Mouse (Mus musculus): ENCODE results near the gene Epha1. TPM values are rescaled to one million over a fixed set of nuclear protein-coding genes. Genes with fewer than 3 reads are reported as not detected.

The Epha1 gene
- polyA plus RNA-seq, 1 experiment from 2014 or later = 1.9 TPM

- Histone ChIP-seq H3K36me3 (ENCODE audit: control insufficient read depth, insufficient read depth) (no peaks in the 10 kb centered on the region), H3K27me3 (ENCODE audit: control insufficient read depth, insufficient read depth, low read length) (no peaks in the 10 kb centered on the region), H3K4me1 (ENCODE audit: control insufficient read depth, insufficient read depth, low read length) (peaks cover 29% of the 10 kb centered on the region), H3K4me3 (ENCODE audit: low read length) (no peak overlapping the region), H3K27ac (ENCODE audit: low read length) (peak overlapping the region; percentile 24; the same call in 1 of the 2 replicates), H3K4me2 (ENCODE audit: low read depth, low read length) (no peak overlapping the region; the same call in 1 of the 2 replicates), H3K9ac (ENCODE audit: low read length) (no peak overlapping the region), H3K9me3 (replicated peaks; ENCODE audit: control insufficient read depth, low read length) (no peaks in the 10 kb centered on the region)
- ATAC-seq (replicated peaks; ENCODE audit: extremely low read depth, insufficient read depth, low FRiP score) = peak; percentile 57
- 13% methylated on average over 3 of the region's 3 CpGs for WGBS
Observed at GRCm38 (mm10) chr6:42369870-42370269, 3.2 kb downstream of the Epha1 start.

GRCm38 (mm10) chr6:42365215-42365614, 7.9 kb downstream of the Epha1 start:
- peaks cover under 1% of the 10 kb centered on the region; the same call in 1 of the 2 replicates for H3K36me3 ChIP-seq (ENCODE audit: control insufficient read depth, insufficient read depth)
- no peaks in the 10 kb centered on the region for H3K27me3 ChIP-seq (ENCODE audit: control insufficient read depth, insufficient read depth, low read length)
- no peak overlapping the region for H3K4me2 ChIP-seq (ENCODE audit: low read depth, low read length)
- ATAC-seq (replicated peaks; ENCODE audit: extremely low read depth, insufficient read depth, low FRiP score) = no peak
- WGBS = 90% methylated on average over 6 of the region's 6 CpGs
- no peak overlapping the region for H3K4me3 ChIP-seq (ENCODE audit: low read length)
- H3K9me3 ChIP-seq (replicated peaks; ENCODE audit: control insufficient read depth, low read length) = no peaks in the 10 kb centered on the region
- H3K4me1 ChIP-seq (ENCODE audit: control insufficient read depth, insufficient read depth, low read length) = peaks cover 30% of the 10 kb centered on the region
- no peak overlapping the region for H3K9ac ChIP-seq (ENCODE audit: low read length)
- H3K27ac ChIP-seq (ENCODE audit: low read length) = no peak overlapping the region

GRCm38 (mm10) chr6:42364607-42365006, 8.5 kb downstream of the Epha1 start:
- H3K9me3 ChIP-seq (replicated peaks; ENCODE audit: control insufficient read depth, low read length) = no peaks in the 10 kb centered on the region
- WGBS = 88% methylated on average over 15 of the region's 15 CpGs
- H3K9ac ChIP-seq (ENCODE audit: low read length) = no peak overlapping the region
- no peaks in the 10 kb centered on the region for H3K27me3 ChIP-seq (ENCODE audit: control insufficient read depth, insufficient read depth, low read length)
- no peak for ATAC-seq (replicated peaks; ENCODE audit: extremely low read depth, insufficient read depth, low FRiP score)
- H3K4me2 ChIP-seq (ENCODE audit: low read depth, low read length) = no peak overlapping the region
- H3K36me3 ChIP-seq (ENCODE audit: control insufficient read depth, insufficient read depth) = peaks cover 5% of the 10 kb centered on the region
- H3K27ac ChIP-seq (ENCODE audit: low read length) = no peak overlapping the region
- no peak overlapping the region for H3K4me3 ChIP-seq (ENCODE audit: low read length)
- H3K4me1 ChIP-seq (ENCODE audit: control insufficient read depth, insufficient read depth, low read length) = peaks cover 30% of the 10 kb centered on the region

GRCm38 (mm10) chr6:42364066-42364465, 9.0 kb downstream of the Epha1 start:
- Histone ChIP-seq H3K27me3 (ENCODE audit: control insufficient read depth, insufficient read depth, low read length) (no peaks in the 10 kb centered on the region), H3K4me2 (ENCODE audit: low read depth, low read length) (no peak overlapping the region), H3K36me3 (ENCODE audit: control insufficient read depth, insufficient read depth) (peaks cover 10% of the 10 kb centered on the region), H3K9me3 (replicated peaks; ENCODE audit: control insufficient read depth, low read length) (no peaks in the 10 kb centered on the region), H3K4me3 (ENCODE audit: low read length) (no peak overlapping the region), H3K4me1 (ENCODE audit: control insufficient read depth, insufficient read depth, low read length) (peaks cover 33% of the 10 kb centered on the region), H3K9ac (ENCODE audit: low read length) (no peak overlapping the region), H3K27ac (ENCODE audit: low read length) (no peak overlapping the region)
- no peak for ATAC-seq (replicated peaks; ENCODE audit: extremely low read depth, insufficient read depth, low FRiP score)
- 80% methylated on average over 4 of the region's 4 CpGs for WGBS

GRCm38 (mm10) chr6:42362974-42363373, 10.1 kb downstream of the Epha1 start:
- Histone ChIP-seq H3K27me3 (ENCODE audit: control insufficient read depth, insufficient read depth, low read length) (no peaks in the 10 kb centered on the region), H3K9ac (ENCODE audit: low read length) (no peak overlapping the region), H3K36me3 (ENCODE audit: control insufficient read depth, insufficient read depth) (peaks cover 19% of the 10 kb centered on the region), H3K27ac (ENCODE audit: low read length) (peak overlapping the region; percentile 43; the same call in 1 of the 2 replicates), H3K9me3 (replicated peaks; ENCODE audit: control insufficient read depth, low read length) (no peaks in the 10 kb centered on the region), H3K4me1 (ENCODE audit: control insufficient read depth, insufficient read depth, low read length) (peaks cover 38% of the 10 kb centered on the region), H3K4me3 (ENCODE audit: low read length) (no peak overlapping the region), H3K4me2 (ENCODE audit: low read depth, low read length) (no peak overlapping the region)
- 22% methylated on average over 3 of the region's 3 CpGs for WGBS
- ATAC-seq (replicated peaks; ENCODE audit: extremely low read depth, insufficient read depth, low FRiP score) = no peak; the same call in 1 of the 2 replicates

GRCm38 (mm10) chr6:42362497-42362896, 10.6 kb downstream of the Epha1 start:
- peak overlapping the region; percentile 43 for H3K27ac ChIP-seq (ENCODE audit: low read length)
- peaks cover 43% of the 10 kb centered on the region for H3K4me1 ChIP-seq (ENCODE audit: control insufficient read depth, insufficient read depth, low read length)
- H3K9ac ChIP-seq (ENCODE audit: low read length) = no peak overlapping the region
- peaks cover 22% of the 10 kb centered on the region for H3K36me3 ChIP-seq (ENCODE audit: control insufficient read depth, insufficient read depth)
- H3K4me2 ChIP-seq (ENCODE audit: low read depth, low read length) = no peak overlapping the region
- no peaks in the 10 kb centered on the region for H3K27me3 ChIP-seq (ENCODE audit: control insufficient read depth, insufficient read depth, low read length)
- no peak overlapping the region for H3K4me3 ChIP-seq (ENCODE audit: low read length)
- H3K9me3 ChIP-seq (replicated peaks; ENCODE audit: control insufficient read depth, low read length) = no peaks in the 10 kb centered on the region
- no peak for ATAC-seq (replicated peaks; ENCODE audit: extremely low read depth, insufficient read depth, low FRiP score)
- 64% methylated on average over 1 of the region's 1 CpGs for WGBS

GRCm38 (mm10) chr6:42362074-42362473, 11.0 kb downstream of the Epha1 start:
- no peak for ATAC-seq (replicated peaks; ENCODE audit: extremely low read depth, insufficient read depth, low FRiP score)
- 42% methylated on average over 1 of the region's 1 CpGs for WGBS

GRCm38 (mm10) chr6:42361041-42361895, 11.8 kb downstream of the Epha1 start:
- no peaks in the 10 kb centered on the region for H3K9me3 ChIP-seq (replicated peaks; ENCODE audit: control insufficient read depth, low read length)
- H3K27me3 ChIP-seq (ENCODE audit: control insufficient read depth, insufficient read depth, low read length) = no peaks in the 10 kb centered on the region
- H3K4me2 ChIP-seq (ENCODE audit: low read depth, low read length) = no peak overlapping the region
- H3K4me1 ChIP-seq (ENCODE audit: control insufficient read depth, insufficient read depth, low read length) = peaks cover 55% of the 10 kb centered on the region
- no peak for ATAC-seq (replicated peaks; ENCODE audit: extremely low read depth, insufficient read depth, low FRiP score)
- no peak overlapping the region for H3K9ac ChIP-seq (ENCODE audit: low read length)
- H3K4me3 ChIP-seq (ENCODE audit: low read length) = no peak overlapping the region
- no peak overlapping the region for H3K27ac ChIP-seq (ENCODE audit: low read length)
- WGBS = 85% methylated on average over 13 of the region's 13 CpGs
- peaks cover 34% of the 10 kb centered on the region for H3K36me3 ChIP-seq (ENCODE audit: control insufficient read depth, insufficient read depth)

More at GRCm38 (mm10) chr6:42362074-42362473, 11.0 kb downstream of the Epha1 start:
- no peaks in the 10 kb centered on the region for H3K27me3 ChIP-seq (ENCODE audit: control insufficient read depth, insufficient read depth, low read length)
- H3K9me3 ChIP-seq (replicated peaks; ENCODE audit: control insufficient read depth, low read length) = no peaks in the 10 kb centered on the region
- no peak overlapping the region for H3K4me3 ChIP-seq (ENCODE audit: low read length)
- H3K27ac ChIP-seq (ENCODE audit: low read length) = peak overlapping the region; percentile 43
- no peak overlapping the region for H3K4me2 ChIP-seq (ENCODE audit: low read depth, low read length)
- no peak overlapping the region for H3K9ac ChIP-seq (ENCODE audit: low read length)
- H3K4me1 ChIP-seq (ENCODE audit: control insufficient read depth, insufficient read depth, low read length) = peaks cover 47% of the 10 kb centered on the region
- peaks cover 26% of the 10 kb centered on the region for H3K36me3 ChIP-seq (ENCODE audit: control insufficient read depth, insufficient read depth)

- H3K27me3 ChIP-seq (ENCODE audit: control insufficient read depth, insufficient read depth, low read length) = no peaks in the 10 kb centered on the region
- 78% methylated on average over 6 of the region's 6 CpGs for WGBS
- no peak for ATAC-seq (replicated peaks; ENCODE audit: extremely low read depth, insufficient read depth, low FRiP score)
Observed at GRCm38 (mm10) chr6:42360231-42360840, 12.7 kb downstream of the Epha1 start.

More at GRCm38 (mm10) chr6:42360231-42360840, 12.7 kb downstream of the Epha1 start:
- Histone ChIP-seq H3K4me3 (ENCODE audit: low read length) (no peak overlapping the region), H3K9me3 (replicated peaks; ENCODE audit: control insufficient read depth, low read length) (no peaks in the 10 kb centered on the region), H3K4me1 (ENCODE audit: control insufficient read depth, insufficient read depth, low read length) (peaks cover 58% of the 10 kb centered on the region), H3K4me2 (ENCODE audit: low read depth, low read length) (no peak overlapping the region), H3K27ac (ENCODE audit: low read length) (peak overlapping the region; percentile 80), H3K9ac (ENCODE audit: low read length) (no peak overlapping the region), H3K36me3 (ENCODE audit: control insufficient read depth, insufficient read depth) (peaks cover 41% of the 10 kb centered on the region)
